Mouse (Mus musculus): Measurements from ENCODE around the gene Tsga10.
A peak's percentile ranks its signal among the peaks of the same experiment; 100 is the strongest.
"Not testable (repeated sequence)": the region's sequence is repeated elsewhere in the genome, so short reads cannot be mapped to it uniquely, and the experiment has no call there.

Gene Tsga10

DNA sequence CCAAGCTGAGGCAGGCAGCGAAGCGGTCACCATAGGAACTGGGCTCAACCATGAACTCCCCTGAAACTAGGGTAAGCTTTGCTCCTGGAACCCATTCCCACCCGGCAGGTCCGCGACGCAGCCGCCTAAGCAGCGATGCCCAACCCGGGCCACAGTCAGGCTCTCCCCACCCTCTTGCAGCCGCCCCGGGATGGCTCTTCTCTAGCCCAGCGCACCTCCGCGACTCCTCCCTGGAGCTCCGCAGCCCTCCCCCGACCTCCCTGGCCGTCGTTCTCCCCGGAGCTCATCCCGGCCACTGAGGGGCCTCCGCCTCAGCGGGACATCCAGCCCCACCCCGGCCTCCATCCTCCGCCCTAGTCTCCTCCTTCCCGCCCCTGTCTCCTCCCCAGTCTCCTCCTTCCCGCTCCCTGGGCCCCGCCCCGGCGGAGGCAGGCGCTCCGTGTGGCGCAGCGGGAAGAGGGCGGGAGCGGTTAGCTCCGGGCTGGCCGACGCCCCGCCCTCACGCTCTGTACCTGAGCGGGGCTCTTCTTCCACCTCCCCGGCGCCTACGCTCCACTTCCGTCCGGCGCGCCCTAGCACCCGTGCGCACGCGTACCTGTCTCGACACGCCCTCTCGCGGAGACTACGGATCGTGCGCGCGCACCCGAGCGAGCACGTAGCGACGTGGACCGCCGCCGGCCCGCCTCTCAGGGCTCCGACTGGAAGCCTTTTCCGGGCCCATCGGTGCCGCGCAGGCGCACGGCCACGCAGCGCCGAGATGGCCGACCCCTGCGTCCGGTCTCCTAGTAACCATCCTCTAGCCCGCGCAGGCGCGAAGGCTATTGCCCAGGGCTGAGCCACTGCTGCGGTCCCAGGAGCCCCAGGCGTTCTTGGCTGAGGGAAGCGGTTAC lies 1.5 kb downstream of the Tsga10 start:
- peak; percentile 100 for DNase-seq (ENCODE audit: low read depth, low spot score)

DNA sequence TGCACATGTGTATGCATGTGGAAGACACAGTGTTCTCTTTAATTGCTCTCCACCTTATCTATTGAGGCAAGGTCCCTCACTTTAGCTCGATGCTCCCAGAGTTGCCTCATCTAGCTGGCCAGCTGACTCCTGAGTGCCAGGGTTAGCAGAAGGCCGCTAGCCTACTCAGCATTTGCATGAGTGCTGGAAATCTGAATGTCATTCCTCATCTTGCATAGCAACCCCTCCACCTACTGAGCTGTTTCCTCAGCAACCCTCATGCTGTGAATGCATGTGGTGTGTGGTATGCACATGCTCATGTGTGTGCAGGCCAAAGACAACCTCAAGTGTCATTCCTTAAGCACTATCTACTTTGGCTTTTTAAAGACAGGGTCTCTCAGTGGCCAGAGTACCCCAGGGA lies 15.5 kb downstream of the Tsga10 start:
- no peak for DNase-seq (ENCODE audit: low read depth, low spot score)

GRCm38 (mm10) chr1:37846878-37847277 lies 19.4 kb downstream of the Tsga10 start:
- DNase-seq (ENCODE audit: low read depth, low spot score): no peak

DNA sequence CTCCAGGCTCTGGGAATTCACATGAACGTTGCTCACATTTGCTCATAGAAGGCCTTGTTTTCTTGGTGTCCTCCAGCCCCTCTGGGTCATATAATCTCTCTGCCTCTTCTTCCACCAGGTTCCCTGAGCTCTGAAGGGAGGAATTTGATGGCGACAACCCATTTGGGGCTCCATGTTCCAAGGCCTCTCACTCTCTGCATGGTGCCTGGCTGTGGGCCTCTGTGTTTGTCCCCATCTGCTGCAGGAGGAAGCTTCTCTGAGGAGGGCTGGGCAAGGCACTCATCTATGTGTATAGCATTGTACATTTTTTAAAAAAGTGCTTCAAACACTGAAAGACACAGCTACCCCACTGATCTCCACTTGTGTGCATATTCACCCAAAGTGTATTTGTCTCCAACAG lies 34.5 kb downstream of the Tsga10 start:
- no peak for DNase-seq (ENCODE audit: low read depth, low spot score)

DNA sequence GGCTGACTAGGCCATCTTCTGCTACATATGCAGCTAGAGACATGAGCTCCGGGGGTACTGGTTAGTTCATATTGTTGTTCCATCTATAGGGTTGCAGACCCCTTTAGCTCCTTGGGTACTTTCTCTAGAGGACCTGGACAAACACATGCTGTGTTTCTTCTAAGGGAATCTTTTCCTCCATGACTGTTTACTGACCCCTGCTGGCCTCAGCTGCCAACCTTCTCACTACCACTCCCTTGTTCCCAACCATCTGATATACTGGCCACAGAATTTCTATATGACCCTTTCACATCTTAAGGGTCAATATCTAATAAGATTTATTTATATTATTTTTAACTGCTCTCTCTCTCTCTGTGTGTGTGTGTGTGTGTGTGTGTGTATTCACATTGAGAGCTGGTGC lies 63.9 kb downstream of the Tsga10 start:
- DNase-seq (ENCODE audit: low read depth, low spot score): not testable (repeated sequence)

- DNase-seq (ENCODE audit: low read depth, low spot score): no peak
These were observed 65.9 kb downstream of the Tsga10 start for GRCm38 (mm10) chr1:37800298-37800697.

GRCm38 (mm10) chr1:37799505-37799904 lies 66.7 kb downstream of the Tsga10 start:
- DNase-seq (ENCODE audit: low read depth, low spot score): no peak

GRCm38 (mm10) chr1:37759407-37759806 lies 106.8 kb downstream of the Tsga10 start:
- DNase-seq (ENCODE audit: low read depth, low spot score): no peak

DNA sequence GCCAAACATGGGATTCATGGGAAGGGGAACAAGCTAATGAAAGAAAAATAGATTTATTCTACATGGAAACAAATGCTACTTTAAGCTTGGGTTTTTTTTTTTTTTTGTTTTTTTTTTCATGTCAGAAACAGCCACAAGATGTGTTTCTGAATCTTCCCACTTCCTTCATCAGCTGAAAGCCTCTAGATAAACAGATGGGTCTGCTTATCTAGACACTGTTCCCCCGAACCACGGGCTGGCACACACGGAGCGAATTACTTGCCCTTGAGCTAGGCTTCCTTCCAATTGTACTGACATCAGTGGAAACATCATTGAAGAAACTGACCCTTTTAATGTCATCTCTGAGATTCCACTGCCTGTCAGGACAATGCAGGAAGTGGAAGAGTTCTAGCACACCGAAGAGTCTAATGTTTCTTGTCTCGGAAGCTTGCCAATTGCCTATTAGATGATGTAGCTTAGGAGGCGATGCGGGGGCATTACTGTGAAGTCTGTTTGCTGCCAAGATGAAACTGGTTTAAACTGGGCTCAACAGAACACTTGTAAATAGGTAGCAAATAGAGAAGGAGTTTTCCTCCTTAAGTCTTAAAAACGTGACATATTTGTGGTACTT lies 121.5 kb downstream of the Tsga10 start:
- no peak for DNase-seq (ENCODE audit: low read depth, low spot score)

DNA sequence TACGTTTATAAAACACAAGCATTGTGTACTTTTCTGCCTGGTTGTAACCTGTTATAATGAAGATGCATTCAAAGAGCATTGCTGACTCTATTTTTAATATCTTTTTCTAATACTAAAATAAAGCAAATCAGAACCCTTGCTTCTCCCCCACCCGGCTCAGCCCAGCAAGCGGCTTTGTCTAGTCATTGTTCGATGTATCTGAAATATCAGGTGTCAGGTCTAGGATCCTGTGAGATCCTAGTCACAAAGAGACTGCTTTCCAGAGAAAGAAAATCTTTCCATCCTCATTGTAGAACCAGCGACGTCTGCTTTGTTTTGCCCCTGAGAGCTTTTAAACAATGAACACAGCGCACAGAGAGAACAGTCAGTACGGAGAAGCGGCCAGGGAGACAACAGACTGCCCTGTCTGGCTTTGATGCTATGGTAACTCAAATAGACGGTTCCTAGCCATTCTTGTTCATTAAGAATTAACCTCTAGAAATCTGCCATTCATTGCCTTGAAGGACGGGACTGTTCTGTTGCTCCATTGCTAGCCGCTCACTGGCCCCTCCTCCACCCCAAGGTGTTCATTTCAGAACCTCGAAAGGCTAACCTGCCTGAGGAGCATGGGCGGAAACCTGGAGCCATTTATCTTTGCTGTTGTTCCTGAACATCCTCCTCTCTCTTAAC lies 123.5 kb downstream of the Tsga10 start:
- no peak for DNase-seq (ENCODE audit: low read depth, low spot score)

- DNase-seq (ENCODE audit: low read depth, low spot score): no peak
These were observed 124.1 kb downstream of the Tsga10 start for GRCm38 (mm10) chr1:37742126-37742525.

- DNase-seq (ENCODE audit: low read depth, low spot score): no peak
These were observed 125.9 kb downstream of the Tsga10 start for GRCm38 (mm10) chr1:37740161-37740802.

- DNase-seq (ENCODE audit: low read depth, low spot score): no peak
These were observed 127.3 kb downstream of the Tsga10 start for GRCm38 (mm10) chr1:37738895-37739294.

DNA sequence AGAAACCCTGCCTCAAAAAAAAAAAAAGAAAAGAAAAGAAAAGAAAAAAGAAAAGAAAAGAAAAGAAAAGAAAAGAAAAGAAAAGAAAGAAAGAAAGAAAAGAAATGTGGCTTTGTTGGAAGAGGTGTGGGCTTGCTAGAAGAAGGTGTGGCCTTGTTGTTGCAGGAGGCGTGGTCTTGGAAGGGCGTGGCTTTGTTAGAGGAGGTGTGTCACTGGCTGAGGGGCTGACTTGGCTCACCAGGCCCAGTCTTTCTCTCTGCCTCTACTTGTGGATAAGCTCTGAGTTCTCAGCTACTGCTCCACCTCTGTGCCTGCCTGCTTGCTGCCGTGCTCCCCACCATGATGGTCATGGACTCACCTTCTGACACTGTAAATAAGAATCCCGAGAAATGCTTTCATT lies 129.2 kb downstream of the Tsga10 start:
- DNase-seq (ENCODE audit: low read depth, low spot score): no peak

- no peak for DNase-seq (ENCODE audit: low read depth, low spot score)
These were observed 130.3 kb downstream of the Tsga10 start for GRCm38 (mm10) chr1:37735932-37736331.

DNA sequence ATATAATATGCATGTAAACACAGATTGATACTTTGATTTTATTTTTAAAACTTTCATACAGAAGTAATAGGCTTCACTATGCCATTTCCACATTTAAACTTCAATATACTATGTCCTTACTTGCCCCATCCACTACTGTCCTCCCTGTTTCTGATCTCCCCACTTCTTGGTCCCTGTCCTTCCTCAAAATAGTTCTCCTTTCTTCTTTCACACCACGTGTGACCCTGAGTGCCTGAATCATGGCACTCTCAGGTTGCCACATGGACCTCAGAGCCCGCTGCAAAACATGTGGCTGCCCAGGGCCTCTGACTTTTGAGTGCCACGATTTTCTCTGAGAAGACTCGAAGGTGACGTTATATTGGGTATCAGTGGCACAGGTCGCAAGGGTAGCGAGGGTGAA lies 131.4 kb downstream of the Tsga10 start:
- no peak for DNase-seq (ENCODE audit: low read depth, low spot score)

GRCm38 (mm10) chr1:37729353-37729752 lies 136.9 kb downstream of the Tsga10 start:
- DNase-seq (ENCODE audit: low read depth, low spot score): no peak

DNA sequence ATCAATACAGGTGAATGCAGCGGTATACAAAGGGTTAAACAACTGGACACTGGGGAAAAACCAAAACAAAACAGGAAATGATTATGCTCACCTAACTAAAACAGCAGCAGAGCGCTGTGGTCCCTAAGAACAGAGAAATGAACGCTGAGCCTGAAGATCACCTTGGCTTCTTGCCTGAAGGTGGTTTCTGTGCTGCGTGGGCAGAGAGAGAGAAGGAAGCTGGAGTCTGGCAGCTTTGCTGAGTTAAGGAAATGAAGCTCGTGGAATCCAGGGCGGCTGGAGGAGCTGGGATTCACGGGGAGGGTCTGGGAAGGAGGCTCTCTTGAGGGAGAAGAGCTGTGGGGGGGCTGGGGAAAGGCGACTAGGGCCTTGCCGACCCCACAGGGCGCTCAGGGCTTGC lies 138.2 kb downstream of the Tsga10 start:
- DNase-seq (ENCODE audit: low read depth, low spot score): no peak

- no peak for DNase-seq (ENCODE audit: low read depth, low spot score)
These were observed 139.0 kb downstream of the Tsga10 start for GRCm38 (mm10) chr1:37727186-37727585.

GRCm38 (mm10) chr1:37726426-37726825 lies 139.8 kb downstream of the Tsga10 start:
- no peak for DNase-seq (ENCODE audit: low read depth, low spot score)

- DNase-seq (ENCODE audit: low read depth, low spot score): no peak
These were observed 140.3 kb downstream of the Tsga10 start for GRCm38 (mm10) chr1:37725880-37726279.

- DNase-seq (ENCODE audit: low read depth, low spot score): no peak
These were observed 145.1 kb downstream of the Tsga10 start for GRCm38 (mm10) chr1:37721092-37721491.
